Mouse (Mus musculus): ENCODE measurements around the gene Rnf103. TPM values are rescaled to one million over a fixed set of nuclear protein-coding genes. Genes with fewer than 3 reads are reported as not detected.
"Not testable (repeated sequence)": the region's sequence is repeated elsewhere in the genome, so short reads cannot be mapped to it uniquely, and the experiment has no call there.

The Rnf103 gene
- polyA plus RNA-seq, 1 experiment from 2014 or later = 20.7 TPM

DNA sequence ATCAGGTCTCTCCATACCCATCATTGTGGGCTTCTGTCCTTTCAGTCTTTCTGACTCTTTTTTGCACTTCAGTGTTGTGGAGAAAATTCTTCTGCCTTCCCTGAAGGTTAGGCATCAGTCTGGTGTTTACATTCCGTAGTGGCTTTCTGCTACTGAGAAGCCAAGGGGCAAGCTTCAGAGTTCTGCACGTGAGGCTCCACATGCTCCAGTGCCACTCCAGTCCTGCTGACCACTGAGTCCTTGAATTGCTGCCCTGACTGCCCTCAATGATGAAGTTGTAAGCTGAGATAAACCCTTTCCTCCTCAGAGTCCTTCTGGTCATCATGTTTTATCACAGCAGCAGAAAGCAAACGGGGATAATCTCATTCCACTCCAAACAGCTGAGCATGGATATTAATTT, 24.4 kb upstream of the Rnf103 start:
- 53% methylated on average over 3 of the region's 3 CpGs for WGBS
- Histone ChIP-seq H3K9ac (ENCODE audit: low read depth, low read length) (no peak overlapping the region), H3K4me1 (ENCODE audit: control insufficient read depth, insufficient read depth, low read length) (no peaks in the 10 kb centered on the region), H3K27ac (replicated peaks; ENCODE audit: low read depth, low read length) (no peak overlapping the region), H3K27me3 (replicated peaks; ENCODE audit: control insufficient read depth, insufficient read depth, low read length) (no peaks in the 10 kb centered on the region), H3K4me2 (ENCODE audit: low read depth, low read length) (no peak overlapping the region), H3K36me3 (ENCODE audit: control insufficient read depth, insufficient read depth, low read length) (no peaks in the 10 kb centered on the region), H3K4me3 (ENCODE audit: low read depth, low read length) (no peak overlapping the region), H3K9me3 (ENCODE audit: control insufficient read depth, low read length) (no peaks in the 10 kb centered on the region)
- DNase-seq (ENCODE audit: low spot score) = no peak
- no peak for ATAC-seq (ENCODE audit: low read depth)

DNA sequence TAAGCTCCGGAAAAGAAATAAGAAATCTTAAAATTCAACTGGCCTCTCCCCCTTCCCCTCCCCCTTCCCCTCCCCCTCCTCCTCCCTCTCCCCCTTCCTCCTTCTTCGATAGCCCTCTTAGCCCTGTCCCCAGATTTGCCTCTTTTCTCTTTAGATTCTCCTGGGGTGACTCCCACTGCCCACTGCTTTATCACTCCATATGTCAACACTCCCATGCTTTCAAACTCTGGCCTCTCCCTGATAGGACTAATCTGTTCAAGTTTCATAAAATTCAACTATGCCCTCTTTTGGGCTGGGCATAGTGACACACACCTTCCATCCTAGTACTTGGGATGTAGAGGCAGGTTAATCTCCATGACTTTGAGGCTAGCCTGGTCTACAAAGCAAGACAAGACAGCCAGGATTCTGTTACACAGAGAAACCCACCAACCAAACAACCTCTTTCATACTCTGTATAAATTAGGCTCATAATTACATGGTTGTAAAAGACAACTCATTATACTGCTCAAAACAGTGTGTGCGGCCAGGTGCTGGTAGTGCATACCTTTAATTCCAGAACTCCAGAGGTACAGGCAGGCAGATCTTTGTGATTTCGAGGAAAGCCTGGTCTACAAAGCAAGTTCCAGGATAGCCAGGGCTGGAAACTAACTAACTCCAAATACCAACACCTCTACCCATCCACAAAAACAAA, 21.7 kb upstream of the Rnf103 start:
- H3K9me3 ChIP-seq (ENCODE audit: control insufficient read depth, low read length) = no peaks in the 10 kb centered on the region
- no peak overlapping the region for H3K4me3 ChIP-seq (ENCODE audit: low read depth, low read length)
- ATAC-seq (ENCODE audit: low read depth) (no peak), DNase-seq (ENCODE audit: low spot score) (no peak)
- H3K27me3 ChIP-seq (replicated peaks; ENCODE audit: control insufficient read depth, insufficient read depth, low read length) = no peaks in the 10 kb centered on the region
- H3K27ac ChIP-seq (replicated peaks; ENCODE audit: low read depth, low read length) = no peak overlapping the region
- WGBS = 85% methylated on average over 4 of the region's 4 CpGs
- H3K9ac ChIP-seq (ENCODE audit: low read depth, low read length) = no peak overlapping the region
- H3K36me3 ChIP-seq (ENCODE audit: control insufficient read depth, insufficient read depth, low read length) = no peaks in the 10 kb centered on the region
- H3K4me2 ChIP-seq (ENCODE audit: low read depth, low read length) = no peak overlapping the region
- no peaks in the 10 kb centered on the region for H3K4me1 ChIP-seq (ENCODE audit: control insufficient read depth, insufficient read depth, low read length)

DNA sequence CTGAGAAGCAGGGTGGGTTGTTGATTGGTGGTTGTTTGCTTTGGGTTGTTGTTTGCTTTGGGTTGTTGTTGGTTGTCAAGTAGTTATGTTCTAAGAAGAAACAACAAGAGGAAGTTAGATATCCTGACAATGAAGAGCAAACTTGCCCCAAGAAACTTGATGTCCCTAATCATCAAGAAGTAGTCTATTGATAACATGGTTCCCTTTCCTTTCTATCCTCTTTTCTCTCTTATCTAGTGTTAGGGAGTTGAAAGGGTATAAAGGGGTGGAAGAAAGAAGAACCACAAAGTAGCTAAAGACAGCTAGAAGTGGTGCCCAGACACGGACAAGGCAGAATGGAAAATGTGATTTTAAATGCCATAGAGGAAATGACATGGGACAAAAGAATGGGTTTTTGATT, 20.9 kb upstream of the Rnf103 start:
- H3K27ac ChIP-seq (replicated peaks; ENCODE audit: low read depth, low read length) = no peak overlapping the region
- H3K4me3 ChIP-seq (ENCODE audit: low read depth, low read length) = no peak overlapping the region
- H3K27me3 ChIP-seq (replicated peaks; ENCODE audit: control insufficient read depth, insufficient read depth, low read length) = no peaks in the 10 kb centered on the region
- no peak overlapping the region for H3K4me2 ChIP-seq (ENCODE audit: low read depth, low read length)
- no peak for DNase-seq (ENCODE audit: low spot score)
- WGBS = 74% methylated on average over 1 of the region's 1 CpGs
- no peaks in the 10 kb centered on the region for H3K36me3 ChIP-seq (ENCODE audit: control insufficient read depth, insufficient read depth, low read length)
- ATAC-seq (ENCODE audit: low read depth) = no peak
- no peaks in the 10 kb centered on the region for H3K4me1 ChIP-seq (ENCODE audit: control insufficient read depth, insufficient read depth, low read length)
- no peaks in the 10 kb centered on the region for H3K9me3 ChIP-seq (ENCODE audit: control insufficient read depth, low read length)
- no peak overlapping the region for H3K9ac ChIP-seq (ENCODE audit: low read depth, low read length)

DNA sequence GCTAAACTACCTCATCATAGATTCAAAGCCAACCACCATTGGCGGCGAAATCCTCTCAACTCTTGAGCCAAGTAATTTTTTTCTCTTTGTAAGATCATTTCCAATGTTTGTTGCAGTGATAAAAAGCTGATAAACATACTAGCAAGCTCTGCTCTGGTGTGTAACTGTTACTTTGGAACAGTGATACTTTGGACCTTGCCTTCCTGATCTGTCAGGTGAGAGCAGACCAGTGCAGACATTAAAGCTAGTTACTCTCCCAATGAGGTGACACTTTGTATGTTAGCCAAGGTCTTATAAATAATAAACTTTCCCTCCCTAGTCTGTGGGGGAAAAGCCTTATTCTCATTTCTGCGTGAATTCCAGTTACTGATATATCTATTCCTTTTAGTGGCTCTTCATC, 18.1 kb upstream of the Rnf103 start:
- no peak overlapping the region for H3K4me2 ChIP-seq (ENCODE audit: low read depth, low read length)
- H3K4me1 ChIP-seq (ENCODE audit: control insufficient read depth, insufficient read depth, low read length) = no peaks in the 10 kb centered on the region
- H3K4me3 ChIP-seq (ENCODE audit: low read depth, low read length) = no peak overlapping the region
- no peaks in the 10 kb centered on the region for H3K27me3 ChIP-seq (replicated peaks; ENCODE audit: control insufficient read depth, insufficient read depth, low read length)
- no peaks in the 10 kb centered on the region; the same call in 1 of the 2 replicates for H3K9me3 ChIP-seq (ENCODE audit: control insufficient read depth, low read length)
- DNase-seq (ENCODE audit: low spot score) = no peak
- 82% methylated on average over 3 of the region's 3 CpGs for WGBS
- H3K36me3 ChIP-seq (ENCODE audit: control insufficient read depth, insufficient read depth, low read length) = no peaks in the 10 kb centered on the region
- no peak for ATAC-seq (ENCODE audit: low read depth)
- H3K27ac ChIP-seq (replicated peaks; ENCODE audit: low read depth, low read length) = no peak overlapping the region
- H3K9ac ChIP-seq (ENCODE audit: low read depth, low read length) = no peak overlapping the region

DNA sequence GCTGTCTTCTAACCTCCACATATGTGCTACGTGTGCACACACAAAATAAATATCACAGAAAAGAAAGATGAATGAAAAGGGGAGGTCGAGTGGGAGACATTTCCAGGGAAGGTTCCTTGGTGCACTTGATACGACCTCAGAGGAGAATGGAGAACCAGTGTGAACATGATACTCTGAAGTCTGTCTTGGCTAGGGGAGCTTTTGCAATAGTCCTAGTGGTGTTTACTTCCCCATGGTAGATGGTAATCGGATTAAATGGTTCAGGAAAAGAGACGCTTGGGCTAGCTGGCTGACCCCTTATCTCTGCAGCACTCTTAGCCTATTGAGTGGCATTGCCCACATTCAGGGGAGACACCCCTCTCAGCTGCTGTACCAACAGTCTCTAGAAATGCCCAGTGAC, 16.9 kb upstream of the Rnf103 start:
- Histone ChIP-seq H3K4me1 (ENCODE audit: control insufficient read depth, insufficient read depth, low read length) (no peaks in the 10 kb centered on the region), H3K27me3 (replicated peaks; ENCODE audit: control insufficient read depth, insufficient read depth, low read length) (no peaks in the 10 kb centered on the region), H3K9me3 (ENCODE audit: control insufficient read depth, low read length) (no peaks in the 10 kb centered on the region; the same call in 1 of the 2 replicates), H3K27ac (replicated peaks; ENCODE audit: low read depth, low read length) (no peak overlapping the region), H3K36me3 (ENCODE audit: control insufficient read depth, insufficient read depth, low read length) (no peaks in the 10 kb centered on the region), H3K9ac (ENCODE audit: low read depth, low read length) (no peak overlapping the region), H3K4me3 (ENCODE audit: low read depth, low read length) (no peak overlapping the region), H3K4me2 (ENCODE audit: low read depth, low read length) (no peak overlapping the region)
- ATAC-seq (ENCODE audit: low read depth) (no peak), DNase-seq (ENCODE audit: low spot score) (no peak)
- WGBS = 65% methylated on average over 5 of the region's 5 CpGs

DNA sequence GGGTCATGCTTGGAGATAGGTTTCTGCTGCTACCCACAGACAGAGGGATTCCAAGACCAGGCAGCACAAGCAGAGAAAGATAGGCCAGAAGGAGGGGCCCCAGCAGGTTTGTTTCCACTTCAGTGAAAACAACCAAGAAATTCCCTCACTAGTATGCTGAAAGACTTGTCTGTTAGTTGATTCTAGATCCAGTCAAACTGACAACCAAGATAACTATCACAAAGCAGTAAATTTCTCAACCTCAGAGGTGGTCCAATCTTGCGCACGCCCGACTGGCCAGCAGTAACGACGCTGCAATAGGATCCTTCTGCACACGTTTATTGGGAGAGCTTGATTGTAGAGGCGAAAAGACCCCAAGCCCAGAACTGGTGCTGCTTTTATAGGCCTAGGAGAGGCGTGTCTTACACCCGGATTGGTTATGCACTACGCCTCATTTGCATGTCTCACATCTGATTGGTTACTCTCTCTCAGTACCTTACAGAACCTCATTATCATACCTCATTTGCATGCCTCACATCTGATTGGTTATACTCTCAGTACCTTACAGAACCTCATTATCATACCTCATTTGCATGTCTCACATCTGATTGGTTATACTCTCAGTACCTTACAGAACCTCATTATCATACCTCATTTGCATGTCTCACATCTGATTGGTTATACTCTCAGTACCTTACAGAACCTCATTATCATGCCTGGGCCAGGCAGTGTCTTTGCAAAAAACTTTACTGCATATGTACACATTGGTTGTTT, 14.7 kb upstream of the Rnf103 start:
- not testable (repeated sequence) for H3K9ac ChIP-seq (ENCODE audit: low read depth, low read length); H3K4me2 ChIP-seq (ENCODE audit: low read depth, low read length); H3K36me3 ChIP-seq (ENCODE audit: control insufficient read depth, insufficient read depth, low read length); H3K4me1 ChIP-seq (ENCODE audit: control insufficient read depth, insufficient read depth, low read length); DNase-seq (ENCODE audit: low spot score); H3K27me3 ChIP-seq (replicated peaks; ENCODE audit: control insufficient read depth, insufficient read depth, low read length); H3K9me3 ChIP-seq (ENCODE audit: control insufficient read depth, low read length); ATAC-seq (ENCODE audit: low read depth); H3K27ac ChIP-seq (replicated peaks; ENCODE audit: low read depth, low read length); H3K4me3 ChIP-seq (ENCODE audit: low read depth, low read length)
- 91% methylated on average over 10 of the region's 10 CpGs for WGBS

DNA sequence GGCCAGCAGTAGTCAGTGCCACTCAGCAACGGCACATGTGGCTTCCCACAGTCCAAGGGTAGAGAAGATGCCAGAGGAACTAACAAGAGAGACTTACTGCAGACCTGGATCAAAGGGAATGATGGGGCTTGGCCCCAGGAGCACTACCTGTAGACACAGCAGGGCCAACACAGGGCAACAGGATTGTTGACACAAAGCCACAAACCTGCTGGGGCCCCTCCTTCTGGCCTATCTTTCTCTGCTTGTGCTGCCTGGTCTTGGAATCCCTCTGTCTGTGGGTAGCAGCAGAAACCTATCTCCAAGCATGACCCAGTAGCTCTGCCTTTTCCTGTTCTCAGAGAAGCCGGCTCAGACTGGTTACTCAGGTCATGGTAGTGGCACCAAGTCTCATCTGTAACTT, 14.1 kb upstream of the Rnf103 start:
- H3K9ac ChIP-seq (ENCODE audit: low read depth, low read length); H3K4me2 ChIP-seq (ENCODE audit: low read depth, low read length); DNase-seq (ENCODE audit: low spot score); H3K27ac ChIP-seq (replicated peaks; ENCODE audit: low read depth, low read length); H3K27me3 ChIP-seq (replicated peaks; ENCODE audit: control insufficient read depth, insufficient read depth, low read length); H3K36me3 ChIP-seq (ENCODE audit: control insufficient read depth, insufficient read depth, low read length); ATAC-seq (ENCODE audit: low read depth); H3K9me3 ChIP-seq (ENCODE audit: control insufficient read depth, low read length); H3K4me1 ChIP-seq (ENCODE audit: control insufficient read depth, insufficient read depth, low read length); H3K4me3 ChIP-seq (ENCODE audit: low read depth, low read length): not testable (repeated sequence)
- 88% methylated on average over 2 of the region's 2 CpGs for WGBS

DNA sequence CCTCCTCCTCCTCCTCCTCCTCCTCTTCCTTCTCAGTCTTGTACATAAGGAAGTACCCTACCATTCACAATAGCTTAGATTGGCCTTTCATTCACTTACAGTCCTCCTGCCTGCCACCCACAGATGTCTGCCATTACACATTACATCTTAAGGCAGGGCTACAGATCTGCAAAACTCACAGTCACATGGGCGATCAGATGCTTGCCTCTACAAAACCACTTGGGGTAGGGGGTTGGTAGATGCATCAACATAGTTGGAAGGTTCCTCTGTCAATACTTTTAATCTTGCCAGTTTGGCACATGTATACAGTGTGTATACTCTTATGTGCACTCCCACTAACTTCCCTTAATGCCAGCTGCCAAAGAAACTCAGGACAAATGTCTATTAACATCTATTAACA, 13.6 kb upstream of the Rnf103 start:
- no peak overlapping the region for H3K4me2 ChIP-seq (ENCODE audit: low read depth, low read length)
- ATAC-seq (ENCODE audit: low read depth) (no peak), DNase-seq (ENCODE audit: low spot score) (no peak)
- no peak overlapping the region for H3K9ac ChIP-seq (ENCODE audit: low read depth, low read length)
- WGBS = 72% methylated on average over 1 of the region's 1 CpGs
- no peaks in the 10 kb centered on the region for H3K27me3 ChIP-seq (replicated peaks; ENCODE audit: control insufficient read depth, insufficient read depth, low read length)
- H3K9me3 ChIP-seq (ENCODE audit: control insufficient read depth, low read length) = no peaks in the 10 kb centered on the region; the same call in 1 of the 2 replicates
- H3K36me3 ChIP-seq (ENCODE audit: control insufficient read depth, insufficient read depth, low read length) = no peaks in the 10 kb centered on the region
- no peak overlapping the region for H3K27ac ChIP-seq (replicated peaks; ENCODE audit: low read depth, low read length)
- no peaks in the 10 kb centered on the region for H3K4me1 ChIP-seq (ENCODE audit: control insufficient read depth, insufficient read depth, low read length)
- H3K4me3 ChIP-seq (ENCODE audit: low read depth, low read length) = no peak overlapping the region

DNA sequence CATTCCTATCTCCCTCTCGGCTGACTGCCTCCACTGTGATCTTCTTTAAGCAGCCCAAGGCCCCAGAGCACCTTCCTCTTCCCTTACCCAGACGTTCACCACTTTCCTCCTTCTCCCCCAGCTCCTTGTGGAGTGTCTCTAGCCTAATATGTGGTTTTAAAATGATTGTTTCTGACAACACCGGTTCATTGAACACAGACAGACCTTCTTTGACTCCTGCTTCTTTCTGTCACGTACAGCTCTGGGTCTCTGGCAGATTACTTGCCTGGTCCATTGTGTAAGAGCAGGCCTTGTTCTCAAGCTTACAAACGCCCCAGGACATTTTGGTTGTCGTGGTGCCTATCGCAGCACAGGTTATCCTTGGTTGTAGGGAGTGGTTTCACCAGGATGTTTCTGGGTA, 12.6 kb upstream of the Rnf103 start:
- Histone ChIP-seq H3K36me3 (ENCODE audit: control insufficient read depth, insufficient read depth, low read length) (no peaks in the 10 kb centered on the region), H3K4me3 (ENCODE audit: low read depth, low read length) (no peak overlapping the region), H3K27ac (replicated peaks; ENCODE audit: low read depth, low read length) (no peak overlapping the region), H3K4me1 (ENCODE audit: control insufficient read depth, insufficient read depth, low read length) (no peaks in the 10 kb centered on the region), H3K4me2 (ENCODE audit: low read depth, low read length) (no peak overlapping the region), H3K27me3 (replicated peaks; ENCODE audit: control insufficient read depth, insufficient read depth, low read length) (no peaks in the 10 kb centered on the region), H3K9me3 (ENCODE audit: control insufficient read depth, low read length) (no peaks in the 10 kb centered on the region; the same call in 1 of the 2 replicates), H3K9ac (ENCODE audit: low read depth, low read length) (no peak overlapping the region)
- 48% methylated on average over 7 of the region's 7 CpGs for WGBS
- ATAC-seq (ENCODE audit: low read depth) (no peak), DNase-seq (ENCODE audit: low spot score) (no peak)
